Mouse (Mus musculus): ENCODE results near the gene Abhd16a. TPM values are rescaled to one million over a fixed set of nuclear protein-coding genes. Genes with fewer than 3 reads are reported as not detected.

The Abhd16a gene
- polyA plus RNA-seq, 1 experiment from 2014 or later: 3.7 TPM

GRCm38 (mm10) chr17:35134801-35135590 lies 45.9 kb downstream of the Abhd16a start, which contains the start of gene Bag6:
Bag6 (plus strand) TSS chr17:35135178.

Other genes with a start within 250 kb of the Abhd16a start
- gene Skiv2l, start 239.1 kb upstream of the Abhd16a start, polyA plus RNA-seq (2014; fragmentation: Illumina TruSeq; extraction: RNeasy Lipid Tissue Mini Kit (QIAGEN cat#74804); ENCODE audit: low replicate concordance): 4.8 TPM
- gene Nelfe, start 238.9 kb upstream of the Abhd16a start, polyA plus RNA-seq (2014; fragmentation: Illumina TruSeq; extraction: RNeasy Lipid Tissue Mini Kit (QIAGEN cat#74804); ENCODE audit: low replicate concordance): 0.41 TPM
- 20.3 TPM for gene Cfb, start 226.7 kb upstream of the Abhd16a start, polyA plus RNA-seq (2014; fragmentation: Illumina TruSeq; extraction: RNeasy Lipid Tissue Mini Kit (QIAGEN cat#74804); ENCODE audit: low replicate concordance)
- gene Zbtb12, start 209.8 kb upstream of the Abhd16a start, polyA plus RNA-seq (2014; fragmentation: Illumina TruSeq; extraction: RNeasy Lipid Tissue Mini Kit (QIAGEN cat#74804); ENCODE audit: low replicate concordance): 1.3 TPM
- gene Gm20547, start 207.2 kb upstream of the Abhd16a start, polyA plus RNA-seq (2014; fragmentation: Illumina TruSeq; extraction: RNeasy Lipid Tissue Mini Kit (QIAGEN cat#74804); ENCODE audit: low replicate concordance): 2.4 TPM
- gene C2, start 191.0 kb upstream of the Abhd16a start, polyA plus RNA-seq (2014; fragmentation: Illumina TruSeq; extraction: RNeasy Lipid Tissue Mini Kit (QIAGEN cat#74804); ENCODE audit: low replicate concordance): not detected
- gene Ehmt2, start 190.8 kb upstream of the Abhd16a start, polyA plus RNA-seq (2014; fragmentation: Illumina TruSeq; extraction: RNeasy Lipid Tissue Mini Kit (QIAGEN cat#74804); ENCODE audit: low replicate concordance): 5.3 TPM
- gene Slc44a4, start 174.8 kb upstream of the Abhd16a start, polyA plus RNA-seq (2014; fragmentation: Illumina TruSeq; extraction: RNeasy Lipid Tissue Mini Kit (QIAGEN cat#74804); ENCODE audit: low replicate concordance): 2.7 TPM
- 3.6 TPM for gene Neu1, start 158.0 kb upstream of the Abhd16a start, polyA plus RNA-seq (2014; fragmentation: Illumina TruSeq; extraction: RNeasy Lipid Tissue Mini Kit (QIAGEN cat#74804); ENCODE audit: low replicate concordance)
- 1.3 TPM for gene Hspa1b, start 130.0 kb upstream of the Abhd16a start, polyA plus RNA-seq (2014; fragmentation: Illumina TruSeq; extraction: RNeasy Lipid Tissue Mini Kit (QIAGEN cat#74804); ENCODE audit: low replicate concordance)
- not detected for gene Gm20481, start 119.4 kb upstream of the Abhd16a start, polyA plus RNA-seq (2014; fragmentation: Illumina TruSeq; extraction: RNeasy Lipid Tissue Mini Kit (QIAGEN cat#74804); ENCODE audit: low replicate concordance)
- 0.52 TPM for gene Hspa1a, start 117.1 kb upstream of the Abhd16a start, polyA plus RNA-seq (2014; fragmentation: Illumina TruSeq; extraction: RNeasy Lipid Tissue Mini Kit (QIAGEN cat#74804); ENCODE audit: low replicate concordance)
- gene Hspa1l, start 116.6 kb upstream of the Abhd16a start, polyA plus RNA-seq (2014; fragmentation: Illumina TruSeq; extraction: RNeasy Lipid Tissue Mini Kit (QIAGEN cat#74804); ENCODE audit: low replicate concordance): not detected
- 12.4 TPM for gene Lsm2, start 107.4 kb upstream of the Abhd16a start, polyA plus RNA-seq (2014; fragmentation: Illumina TruSeq; extraction: RNeasy Lipid Tissue Mini Kit (QIAGEN cat#74804); ENCODE audit: low replicate concordance)
- 0.37 TPM for gene Vars, start 88.3 kb upstream of the Abhd16a start, polyA plus RNA-seq (2014; fragmentation: Illumina TruSeq; extraction: RNeasy Lipid Tissue Mini Kit (QIAGEN cat#74804); ENCODE audit: low replicate concordance)
- 0.11 TPM for gene Vwa7, start 72.7 kb upstream of the Abhd16a start, polyA plus RNA-seq (2014; fragmentation: Illumina TruSeq; extraction: RNeasy Lipid Tissue Mini Kit (QIAGEN cat#74804); ENCODE audit: low replicate concordance)
- not detected for gene Sapcd1, start 61.2 kb upstream of the Abhd16a start, polyA plus RNA-seq (2014; fragmentation: Illumina TruSeq; extraction: RNeasy Lipid Tissue Mini Kit (QIAGEN cat#74804); ENCODE audit: low replicate concordance)
- 0.93 TPM for gene Msh5, start 42.5 kb upstream of the Abhd16a start, polyA plus RNA-seq (2014; fragmentation: Illumina TruSeq; extraction: RNeasy Lipid Tissue Mini Kit (QIAGEN cat#74804); ENCODE audit: low replicate concordance)
- 31.3 TPM for gene Clic1, start 39.3 kb upstream of the Abhd16a start, polyA plus RNA-seq (2014; fragmentation: Illumina TruSeq; extraction: RNeasy Lipid Tissue Mini Kit (QIAGEN cat#74804); ENCODE audit: low replicate concordance)
- not detected for gene Ddah2, start 30.2 kb upstream of the Abhd16a start, polyA plus RNA-seq (2014; fragmentation: Illumina TruSeq; extraction: RNeasy Lipid Tissue Mini Kit (QIAGEN cat#74804); ENCODE audit: low replicate concordance)
- gene Ly6g6c, start 23.9 kb upstream of the Abhd16a start, polyA plus RNA-seq (2014; fragmentation: Illumina TruSeq; extraction: RNeasy Lipid Tissue Mini Kit (QIAGEN cat#74804); ENCODE audit: low replicate concordance): not detected
- 0.59 TPM for gene Mpig6b, start 23.1 kb upstream of the Abhd16a start, polyA plus RNA-seq (2014; fragmentation: Illumina TruSeq; extraction: RNeasy Lipid Tissue Mini Kit (QIAGEN cat#74804); ENCODE audit: low replicate concordance)
- not detected for gene Ly6g6e, start 12.4 kb upstream of the Abhd16a start, polyA plus RNA-seq (2014; fragmentation: Illumina TruSeq; extraction: RNeasy Lipid Tissue Mini Kit (QIAGEN cat#74804); ENCODE audit: low replicate concordance)
- not detected for gene Ly6g6d, start 11.2 kb upstream of the Abhd16a start, polyA plus RNA-seq (2014; fragmentation: Illumina TruSeq; extraction: RNeasy Lipid Tissue Mini Kit (QIAGEN cat#74804); ENCODE audit: low replicate concordance)
- gene Ly6g6f, start 3.7 kb upstream of the Abhd16a start, polyA plus RNA-seq (2014; fragmentation: Illumina TruSeq; extraction: RNeasy Lipid Tissue Mini Kit (QIAGEN cat#74804); ENCODE audit: low replicate concordance): not detected
- gene Ly6g5c, start 19.0 kb downstream of the Abhd16a start, polyA plus RNA-seq (2014; fragmentation: Illumina TruSeq; extraction: RNeasy Lipid Tissue Mini Kit (QIAGEN cat#74804); ENCODE audit: low replicate concordance): not detected
- not detected for gene Ly6g5b, start 26.2 kb downstream of the Abhd16a start, polyA plus RNA-seq (2014; fragmentation: Illumina TruSeq; extraction: RNeasy Lipid Tissue Mini Kit (QIAGEN cat#74804); ENCODE audit: low replicate concordance)
- gene Gpank1, start 32.2 kb downstream of the Abhd16a start, polyA plus RNA-seq (2014; fragmentation: Illumina TruSeq; extraction: RNeasy Lipid Tissue Mini Kit (QIAGEN cat#74804); ENCODE audit: low replicate concordance): 2.3 TPM
- 112 TPM for gene Csnk2b, start 32.8 kb downstream of the Abhd16a start, polyA plus RNA-seq (2014; fragmentation: Illumina TruSeq; extraction: RNeasy Lipid Tissue Mini Kit (QIAGEN cat#74804); ENCODE audit: low replicate concordance)
- 1.7 TPM for gene D17H6S53E, start 37.1 kb downstream of the Abhd16a start, polyA plus RNA-seq (2014; fragmentation: Illumina TruSeq; extraction: RNeasy Lipid Tissue Mini Kit (QIAGEN cat#74804); ENCODE audit: low replicate concordance)
- not detected for gene Apom, start 42.8 kb downstream of the Abhd16a start, polyA plus RNA-seq (2014; fragmentation: Illumina TruSeq; extraction: RNeasy Lipid Tissue Mini Kit (QIAGEN cat#74804); ENCODE audit: low replicate concordance)
- gene Bag6, start 45.9 kb downstream of the Abhd16a start, polyA plus RNA-seq (2014; fragmentation: Illumina TruSeq; extraction: RNeasy Lipid Tissue Mini Kit (QIAGEN cat#74804); ENCODE audit: low replicate concordance): 9.2 TPM
- gene Prrc2a, start 75.6 kb downstream of the Abhd16a start, polyA plus RNA-seq (2014; fragmentation: Illumina TruSeq; extraction: RNeasy Lipid Tissue Mini Kit (QIAGEN cat#74804); ENCODE audit: low replicate concordance): 7.5 TPM
- 8.4 TPM for gene Aif1, start 86.8 kb downstream of the Abhd16a start, polyA plus RNA-seq (2014; fragmentation: Illumina TruSeq; extraction: RNeasy Lipid Tissue Mini Kit (QIAGEN cat#74804); ENCODE audit: low replicate concordance)
- gene Lst1, start 99.2 kb downstream of the Abhd16a start, polyA plus RNA-seq (2014; fragmentation: Illumina TruSeq; extraction: RNeasy Lipid Tissue Mini Kit (QIAGEN cat#74804); ENCODE audit: low replicate concordance): not detected
- gene Ltb, start 105.2 kb downstream of the Abhd16a start, polyA plus RNA-seq (2014; fragmentation: Illumina TruSeq; extraction: RNeasy Lipid Tissue Mini Kit (QIAGEN cat#74804); ENCODE audit: low replicate concordance): not detected
- not detected for gene Tnf, start 112.7 kb downstream of the Abhd16a start, polyA plus RNA-seq (2014; fragmentation: Illumina TruSeq; extraction: RNeasy Lipid Tissue Mini Kit (QIAGEN cat#74804); ENCODE audit: low replicate concordance)
- gene Lta, start 116.1 kb downstream of the Abhd16a start, polyA plus RNA-seq (2014; fragmentation: Illumina TruSeq; extraction: RNeasy Lipid Tissue Mini Kit (QIAGEN cat#74804); ENCODE audit: low replicate concordance): not detected
- gene Gm16181, start 131.6 kb downstream of the Abhd16a start, polyA plus RNA-seq (2014; fragmentation: Illumina TruSeq; extraction: RNeasy Lipid Tissue Mini Kit (QIAGEN cat#74804); ENCODE audit: low replicate concordance): not detected
- 1.9 TPM for gene Atp6v1g2, start 144.4 kb downstream of the Abhd16a start, polyA plus RNA-seq (2014; fragmentation: Illumina TruSeq; extraction: RNeasy Lipid Tissue Mini Kit (QIAGEN cat#74804); ENCODE audit: low replicate concordance)
- not detected for gene Nfkbil1, start 146.5 kb downstream of the Abhd16a start, polyA plus RNA-seq (2014; fragmentation: Illumina TruSeq; extraction: RNeasy Lipid Tissue Mini Kit (QIAGEN cat#74804); ENCODE audit: low replicate concordance)
- 4.0 TPM for gene Ddx39b, start 152.5 kb downstream of the Abhd16a start, polyA plus RNA-seq (2014; fragmentation: Illumina TruSeq; extraction: RNeasy Lipid Tissue Mini Kit (QIAGEN cat#74804); ENCODE audit: low replicate concordance)
- gene H2-D1, start 173.5 kb downstream of the Abhd16a start, polyA plus RNA-seq (2014; fragmentation: Illumina TruSeq; extraction: RNeasy Lipid Tissue Mini Kit (QIAGEN cat#74804); ENCODE audit: low replicate concordance): 51.6 TPM
- 506 TPM for gene H2-Q1, start 231.1 kb downstream of the Abhd16a start, polyA plus RNA-seq (2014; fragmentation: Illumina TruSeq; extraction: RNeasy Lipid Tissue Mini Kit (QIAGEN cat#74804); ENCODE audit: low replicate concordance)